13 mouse cellular contexts compared by ENCODE assay signal in genomic region chr1:133253532-133253866, GRCm38 (mm10). TPM values are rescaled to one million over a fixed set of nuclear protein-coding genes. Genes with fewer than 3 reads are reported as not detected.
A peak's percentile ranks its signal among the peaks of the same experiment; 100 is the strongest.
DNase-seq lines count a peak whose midpoint lies in the region; ATAC-seq and TF ChIP-seq lines count a peak whose summit lies in the region.
"Had no signal": no experiment of that assay in that cellular context is flagged by ENCODE, and none has a peak within 500 bp of the region (broad histone marks: within the 10 kb centered on the region; RNA-seq: fewer than 3 reads in every experiment).

No protein-coding gene starts in this region.

- H3K4me3 ChIP-seq in heart, adult 2 months: no peak overlapping the region
- H3K4me3 ChIP-seq in lung, embryonic 16.5 days (ENCODE audit: low read length): no peak overlapping the region
- no peak overlapping the region for H3K4me3 ChIP-seq in heart, embryonic 12.5 days
- no peak overlapping the region for H3K4me3 ChIP-seq in stomach, embryonic 14.5 days (ENCODE audit: low read depth, low read length)
- H3K4me3 ChIP-seq: liver, embryonic 15.5 days had no signal

- intact Hi-C loops in heart, adult 2 months (cut with DNase I): loop anchor here (2.0 kb wide), 2 partner anchors 13 to 27 kb away; no protein-coding TSS in a partner anchor
- intact Hi-C loops in heart, postnatal 36 days (cut with DNase I): no loop called here

- TF ChIP-seq EP300 in heart, adult 2 months (IDR thresholded peaks at IDR 0.05; ENCODE audit: insufficient read depth, low read depth, low read length): 0 out of 2 replicates have a peak, but pooled peaks have one; percentile 33

- H3K9ac ChIP-seq in heart, adult 2 months (ENCODE audit: low read depth, low read length): no peak overlapping the region
- no peak overlapping the region for H3K9ac ChIP-seq in lung, embryonic 16.5 days (ENCODE audit: low read length)
- H3K9ac ChIP-seq in heart, embryonic 12.5 days: peak overlapping the region; percentile 50; the same call in 1 of the 2 replicates
- no peak overlapping the region for H3K9ac ChIP-seq in stomach, embryonic 14.5 days (replicated peaks; ENCODE audit: low read depth, low read length)
- H3K9ac ChIP-seq: liver, embryonic 15.5 days had no signal

- H3K27ac ChIP-seq in heart, adult 2 months: peak overlapping the region; percentile 43; the same call in 1 of the 2 replicates
- peak overlapping the region; percentile 81 for H3K27ac ChIP-seq in lung, embryonic 16.5 days (ENCODE audit: low read length)
- peak overlapping the region; percentile 79 for H3K27ac ChIP-seq in heart, embryonic 12.5 days (ENCODE audit: poor library complexity, severe bottlenecking)
- peak overlapping the region; percentile 91 for H3K27ac ChIP-seq in stomach, embryonic 14.5 days (ENCODE audit: low read length)

- peak; percentile 34 for ATAC-seq in lung, embryonic 16.5 days (ENCODE audit: low read depth)
- ATAC-seq in heart, embryonic 12.5 days (ENCODE audit: insufficient number of reproducible peaks, low FRiP score): no peak
- ATAC-seq in stomach, embryonic 14.5 days (ENCODE audit: insufficient number of reproducible peaks, insufficient read depth, low FRiP score, low read depth): no peak; the same call in 1 of the 2 replicates
- ATAC-seq: CD4-positive, CD25-positive, alpha-beta regulatory T cell, adult 4 months had no signal

- no peaks in the 10 kb centered on the region for H3K9me3 ChIP-seq in lung, embryonic 16.5 days (ENCODE audit: control insufficient read depth, low read length)
- no peaks in the 10 kb centered on the region for H3K9me3 ChIP-seq in heart, embryonic 12.5 days (replicated peaks)
- no peaks in the 10 kb centered on the region for H3K9me3 ChIP-seq in stomach, embryonic 14.5 days (ENCODE audit: control insufficient read depth, low read depth, low read length)
- H3K9me3 ChIP-seq: liver, embryonic 15.5 days had no signal

- no peak overlapping the region for H3K4me2 ChIP-seq in lung, embryonic 16.5 days (ENCODE audit: low read depth, low read length)
- H3K4me2 ChIP-seq in heart, embryonic 12.5 days: peak overlapping the region; percentile 22; the same call in 1 of the 2 replicates
- H3K4me2 ChIP-seq in stomach, embryonic 14.5 days (replicated peaks; ENCODE audit: low read depth, low read length): no peak overlapping the region
- H3K4me2 ChIP-seq: liver, embryonic 15.5 days had no signal

- H3K36me3 ChIP-seq in heart, adult 2 months (ENCODE audit: control insufficient read depth, insufficient read depth, low read length): no peaks in the 10 kb centered on the region
- no peaks in the 10 kb centered on the region for H3K36me3 ChIP-seq in lung, embryonic 16.5 days (ENCODE audit: control insufficient read depth, insufficient read depth, low read length)
- H3K36me3 ChIP-seq in heart, embryonic 12.5 days: peaks cover 5% of the 10 kb centered on the region; the same call in 1 of the 2 replicates
- peaks cover 3% of the 10 kb centered on the region; the same call in 1 of the 2 replicates for H3K36me3 ChIP-seq in stomach, embryonic 14.5 days (ENCODE audit: control insufficient read depth, insufficient read depth, low read length)
- H3K36me3 ChIP-seq: liver, embryonic 15.5 days had no signal

- H3K4me1 ChIP-seq in heart, adult 2 months (ENCODE audit: control insufficient read depth, insufficient read depth, low read length): peaks cover 24% of the 10 kb centered on the region
- peaks cover 41% of the 10 kb centered on the region for H3K4me1 ChIP-seq in lung, embryonic 16.5 days (replicated peaks; ENCODE audit: control insufficient read depth, insufficient read depth, low read length)
- peaks cover 82% of the 10 kb centered on the region for H3K4me1 ChIP-seq in heart, embryonic 12.5 days (replicated peaks)
- peaks cover 71% of the 10 kb centered on the region for H3K4me1 ChIP-seq in stomach, embryonic 14.5 days (ENCODE audit: control insufficient read depth, insufficient read depth, low read length)

- no peaks in the 10 kb centered on the region for H3K27me3 ChIP-seq in heart, adult 2 months (ENCODE audit: control insufficient read depth, insufficient read depth, low read length)
- H3K27me3 ChIP-seq in lung, embryonic 16.5 days (ENCODE audit: control insufficient read depth, insufficient read depth, low read depth, low read length): no peaks in the 10 kb centered on the region
- no peaks in the 10 kb centered on the region for H3K27me3 ChIP-seq in heart, embryonic 12.5 days (replicated peaks)
- H3K27me3 ChIP-seq in stomach, embryonic 14.5 days (ENCODE audit: control insufficient read depth, insufficient read depth, low read length): no peaks in the 10 kb centered on the region

- TF ChIP-seq CTCF in heart, adult 2 months (IDR thresholded peaks at IDR 0.05): no peak

- H3K79me2 ChIP-seq in heart, adult 2 months (replicated peaks; ENCODE audit: control insufficient read depth, insufficient read depth, low read length): no peaks in the 10 kb centered on the region

- WGBS in heart, adult 2 months: 40% methylated on average over 1 of the region's 1 CpGs
- WGBS in lung, embryonic 16.5 days: 41% methylated on average over 1 of the region's 1 CpGs
- WGBS in heart, embryonic 12.5 days: 28% methylated on average over 1 of the region's 1 CpGs
- 45% methylated on average over 1 of the region's 1 CpGs for WGBS in stomach, embryonic 14.5 days

- no peak for TF ChIP-seq POLR2A in heart, adult 2 months (IDR thresholded peaks at IDR 0.05; ENCODE audit: insufficient read depth, low read depth, low read length)

- peak; percentile 51 to 59 for DNase-seq in heart, adult 2 months
- DNase-seq in heart, postnatal 36 days: no peak
- no peak for DNase-seq in lung, postnatal 36 days
- no peak for DNase-seq in urinary bladder, postnatal 36 days (ENCODE audit: low spot score in 2 of 2)
- no peak for DNase-seq in adrenal gland, postnatal 14 days
- DNase-seq: layer of hippocampus, adult 9-11 months; right cerebral cortex, postnatal 25 days had no signal

RNA-seq across cellular contexts. Expression of gene Golt1a, which starts 56.1 kb away (rescaled TPM):
- not detected for total RNA-seq in heart, adult 2 months (2021)
- 0.43 TPM in 1 of 2 replicates, not detected in the other for polyA plus RNA-seq in heart, adult 2 months (2012; rRNA removed)
- total RNA-seq in heart, postnatal 36 days (2021): not detected
- 0.11 and 0.21 TPM in 2 replicates for polyA plus RNA-seq in lung, embryonic 16.5 days (2015; fragmentation: Nextera tagmentation; extraction: Ambion mirVana)
- polyA plus RNA-seq in heart, embryonic 12.5 days (2016; fragmentation: Nextera tagmentation; extraction: Ambion mirVana): not detected in 2 replicates
- polyA plus RNA-seq in stomach, embryonic 14.5 days (2014; fragmentation: Nextera tagmentation; extraction: Ambion mirVana): 1.5 and 2.8 TPM in 2 replicates
- total RNA-seq in adrenal gland, postnatal 14 days (2021): 1.4 and 2.9 TPM in 2 replicates
- total RNA-seq: gastrocnemius, postnatal 4 days had no signal
- polyA plus RNA-seq: CD4-positive, CD25-positive, alpha-beta regulatory T cell, adult 4 months had no signal

Comparison
In these comparisons a context has a peak if more than half of its experiments do, and no peak if none do; other contexts are left out.
1. DNase-seq: peak in heart, adult 2 months (2 of 2); none in heart, postnatal 36 days (0 of 2), lung, postnatal 36 days (single experiment), urinary bladder, postnatal 36 days (0 of 2) and adrenal gland, postnatal 14 days (single experiment).
2. Peak in every context shown above with its lines, with median percentiles within 50 percentile points of each other: H3K27ac ChIP-seq.